Mouse (Mus musculus): Measurements from ENCODE around the gene Edem3. TPM values are rescaled to one million over a fixed set of nuclear protein-coding genes. Genes with fewer than 3 reads are reported as not detected.
"Not testable (repeated sequence)": the region's sequence is repeated elsewhere in the genome, so short reads cannot be mapped to it uniquely, and the experiment has no call there.

Gene Edem3
- polyA plus RNA-seq, 1 experiment from 2014 or later: 19.2 TPM

- H3K9me3 ChIP-seq: no peaks in the 10 kb centered on the region
- H3K9ac ChIP-seq (replicated peaks): no peak overlapping the region
- H3K4me2 ChIP-seq (replicated peaks): no peak overlapping the region
- H3K4me3 ChIP-seq: no peak overlapping the region
- H3K4me1 ChIP-seq: peaks cover 9% of the 10 kb centered on the region
- no peaks in the 10 kb centered on the region for H3K36me3 ChIP-seq
- no peak for ATAC-seq (replicated peaks)
- no peaks in the 10 kb centered on the region for H3K27me3 ChIP-seq
- H3K27ac ChIP-seq (replicated peaks): no peak overlapping the region
- WGBS: 88% methylated on average over 8 of the region's 8 CpGs
Measured at GRCm38 (mm10) chr1:151718575-151718974, 36.6 kb upstream of the Edem3 start.

GRCm38 (mm10) chr1:151719911-151720310 lies 35.3 kb upstream of the Edem3 start:
- H3K36me3 ChIP-seq: no peaks in the 10 kb centered on the region
- H3K4me3 ChIP-seq: no peak overlapping the region
- H3K4me1 ChIP-seq: peaks cover 9% of the 10 kb centered on the region
- 90% methylated on average over 5 of the region's 5 CpGs for WGBS
- no peaks in the 10 kb centered on the region for H3K27me3 ChIP-seq
- H3K27ac ChIP-seq (replicated peaks): no peak overlapping the region
- H3K9ac ChIP-seq (replicated peaks): no peak overlapping the region
- no peaks in the 10 kb centered on the region for H3K9me3 ChIP-seq
- H3K4me2 ChIP-seq (replicated peaks): no peak overlapping the region
- ATAC-seq (replicated peaks): no peak

GRCm38 (mm10) chr1:151720566-151720965 lies 34.6 kb upstream of the Edem3 start:
- Histone ChIP-seq H3K4me3 (no peak overlapping the region), H3K27ac (replicated peaks) (no peak overlapping the region), H3K4me2 (replicated peaks) (no peak overlapping the region), H3K4me1 (peaks cover 9% of the 10 kb centered on the region), H3K9ac (replicated peaks) (no peak overlapping the region), H3K27me3 (no peaks in the 10 kb centered on the region), H3K36me3 (no peaks in the 10 kb centered on the region), H3K9me3 (no peaks in the 10 kb centered on the region)
- 84% methylated on average over 2 of the region's 2 CpGs for WGBS
- no peak for ATAC-seq (replicated peaks)

GRCm38 (mm10) chr1:151721357-151721983 lies 33.7 kb upstream of the Edem3 start:
- Histone ChIP-seq H3K9me3 (no peaks in the 10 kb centered on the region), H3K27ac (replicated peaks) (0 out of 2 replicates have a peak overlapping the region, but pooled peaks have one; percentile 19), H3K36me3 (no peaks in the 10 kb centered on the region), H3K4me2 (replicated peaks) (no peak overlapping the region), H3K4me1 (peaks cover 9% of the 10 kb centered on the region), H3K9ac (replicated peaks) (no peak overlapping the region), H3K27me3 (no peaks in the 10 kb centered on the region), H3K4me3 (no peak overlapping the region)
- 39% methylated on average over 10 of the region's 10 CpGs for WGBS
- ATAC-seq (replicated peaks): peak; percentile 57

- H3K4me3 ChIP-seq: no peak overlapping the region
- H3K27me3 ChIP-seq: no peaks in the 10 kb centered on the region
- no peak for ATAC-seq (replicated peaks)
- H3K4me2 ChIP-seq (replicated peaks): no peak overlapping the region
- H3K36me3 ChIP-seq: no peaks in the 10 kb centered on the region
- peaks cover 9% of the 10 kb centered on the region for H3K4me1 ChIP-seq
- H3K27ac ChIP-seq (replicated peaks): no peak overlapping the region
- H3K9ac ChIP-seq (replicated peaks): no peak overlapping the region
- H3K9me3 ChIP-seq: no peaks in the 10 kb centered on the region
- 92% methylated on average over 4 of the region's 4 CpGs for WGBS
Measured at GRCm38 (mm10) chr1:151723771-151724170, 31.4 kb upstream of the Edem3 start.

- H3K27me3 ChIP-seq: no peaks in the 10 kb centered on the region
- no peak overlapping the region for H3K9ac ChIP-seq (replicated peaks)
- no peak for ATAC-seq (replicated peaks)
- WGBS: 87% methylated on average over 2 of the region's 2 CpGs
- peaks cover 9% of the 10 kb centered on the region for H3K4me1 ChIP-seq
- H3K36me3 ChIP-seq: no peaks in the 10 kb centered on the region
- no peak overlapping the region for H3K27ac ChIP-seq (replicated peaks)
- H3K4me3 ChIP-seq: no peak overlapping the region
- H3K4me2 ChIP-seq (replicated peaks): no peak overlapping the region
- no peaks in the 10 kb centered on the region for H3K9me3 ChIP-seq
Measured at GRCm38 (mm10) chr1:151725590-151725989, 29.6 kb upstream of the Edem3 start.

GRCm38 (mm10) chr1:151726358-151726757 lies 28.8 kb upstream of the Edem3 start:
- WGBS: 79% methylated on average over 6 of the region's 6 CpGs
- Histone ChIP-seq H3K36me3 (no peaks in the 10 kb centered on the region), H3K27ac (replicated peaks) (no peak overlapping the region)

GRCm38 (mm10) chr1:151728141-151728540 lies 27.0 kb upstream of the Edem3 start:
- Histone ChIP-seq H3K9ac (replicated peaks) (no peak overlapping the region), H3K27me3 (no peaks in the 10 kb centered on the region), H3K4me3 (no peak overlapping the region), H3K36me3 (no peaks in the 10 kb centered on the region), H3K27ac (replicated peaks) (no peak overlapping the region), H3K4me2 (replicated peaks) (no peak overlapping the region), H3K4me1 (no peaks in the 10 kb centered on the region), H3K9me3 (no peaks in the 10 kb centered on the region)
- ATAC-seq (replicated peaks): no peak
- 97% methylated on average over 4 of the region's 4 CpGs for WGBS

More at GRCm38 (mm10) chr1:151726358-151726757, 28.8 kb upstream of the Edem3 start:
- no peak overlapping the region for H3K4me2 ChIP-seq (replicated peaks)
- ATAC-seq (replicated peaks): no peak
- H3K4me1 ChIP-seq: peaks cover 7% of the 10 kb centered on the region
- H3K4me3 ChIP-seq: no peak overlapping the region
- no peaks in the 10 kb centered on the region for H3K27me3 ChIP-seq
- H3K9ac ChIP-seq (replicated peaks): no peak overlapping the region
- no peaks in the 10 kb centered on the region for H3K9me3 ChIP-seq

GRCm38 (mm10) chr1:151737146-151737545 lies 18.0 kb upstream of the Edem3 start:
- Histone ChIP-seq H3K4me2 (replicated peaks) (no peak overlapping the region), H3K27ac (replicated peaks) (no peak overlapping the region), H3K4me1 (no peaks in the 10 kb centered on the region), H3K36me3 (no peaks in the 10 kb centered on the region), H3K27me3 (no peaks in the 10 kb centered on the region), H3K4me3 (no peak overlapping the region), H3K9ac (replicated peaks) (no peak overlapping the region), H3K9me3 (no peaks in the 10 kb centered on the region)
- WGBS: 81% methylated on average over 2 of the region's 2 CpGs
- ATAC-seq (replicated peaks): no peak

GRCm38 (mm10) chr1:151741199-151741621 lies 14.0 kb upstream of the Edem3 start:
- Histone ChIP-seq H3K27me3 (no peaks in the 10 kb centered on the region), H3K9me3 (no peaks in the 10 kb centered on the region), H3K9ac (replicated peaks) (no peak overlapping the region), H3K36me3 (no peaks in the 10 kb centered on the region), H3K4me3 (no peak overlapping the region), H3K27ac (replicated peaks) (no peak overlapping the region), H3K4me2 (replicated peaks) (no peak overlapping the region), H3K4me1 (no peaks in the 10 kb centered on the region)
- ATAC-seq (replicated peaks): no peak
- WGBS: 95% methylated on average over 7 of the region's 7 CpGs

- H3K4me1 ChIP-seq; H3K27ac ChIP-seq (replicated peaks); H3K9me3 ChIP-seq; H3K27me3 ChIP-seq; H3K4me3 ChIP-seq; H3K9ac ChIP-seq (replicated peaks); ATAC-seq (replicated peaks); H3K4me2 ChIP-seq (replicated peaks); H3K36me3 ChIP-seq: not testable (repeated sequence)
- WGBS: 87% methylated on average over 2 of the region's 2 CpGs
Measured at GRCm38 (mm10) chr1:151749894-151750293, 5.3 kb upstream of the Edem3 start.

- Histone ChIP-seq H3K36me3 (no peaks in the 10 kb centered on the region), H3K9me3 (no peaks in the 10 kb centered on the region), H3K9ac (replicated peaks) (no peak overlapping the region), H3K4me3 (no peak overlapping the region), H3K4me2 (replicated peaks) (no peak overlapping the region), H3K27me3 (no peaks in the 10 kb centered on the region), H3K27ac (replicated peaks) (no peak overlapping the region), H3K4me1 (peaks cover 21% of the 10 kb centered on the region)
- ATAC-seq (replicated peaks): no peak
- 89% methylated on average over 4 of the region's 4 CpGs for WGBS
Measured at GRCm38 (mm10) chr1:151752946-151753345, 2.2 kb upstream of the Edem3 start.

- no peaks in the 10 kb centered on the region for H3K27me3 ChIP-seq
- H3K4me3 ChIP-seq: no peak overlapping the region
- H3K9me3 ChIP-seq: no peaks in the 10 kb centered on the region
- no peak overlapping the region for H3K4me2 ChIP-seq (replicated peaks)
- H3K27ac ChIP-seq (replicated peaks): no peak overlapping the region
- ATAC-seq (replicated peaks): no peak
- no peaks in the 10 kb centered on the region for H3K36me3 ChIP-seq
- 85% methylated on average over 8 of the region's 8 CpGs for WGBS
- peaks cover 21% of the 10 kb centered on the region for H3K4me1 ChIP-seq
- H3K9ac ChIP-seq (replicated peaks): no peak overlapping the region
Measured at GRCm38 (mm10) chr1:151753374-151753929, 1.7 kb upstream of the Edem3 start.

Measured in forebrain, embryonic 15.5 days (tissue).